Mouse (Mus musculus) megakaryocyte, embryonic 14.5 days (primary cell): ENCODE measurements around the gene 1300017J02Rik.

Experiments used
- FLI1 ChIP-seq: IDR thresholded peaks from 2 replicates; pipeline ENCODE4 v1.6.1; 2012; ENCODE audit warnings: low read length, inconsistent platforms, mixed read lengths
- GATA1 ChIP-seq: IDR thresholded peaks from 3 replicates; pipeline ENCODE4 v1.6.1; 2012; ENCODE audit warnings: mixed read lengths, low read length, inconsistent platforms, borderline replicate concordance

- TF ChIP-seq FLI1 (no peak), GATA1 (no peak)
Observed at GRCm38 (mm10) chr9:103274819-103275218, 30.1 kb downstream of the 1300017J02Rik start.
